Mouse (Mus musculus) brain, embryonic 14.5 days (tissue): ENCODE measurements at regions not wholly inside any gene's neighbourhood (a gene's known extent, or its start where the extent isn't known, plus 50 kb on each side); places are given as distances from the start of the nearest gene placed in this dataset.

ENCODE experiments used
- CTCF ChIP-seq: fragments of 200-500 bp; IDR thresholded peaks from 2 replicates; pipeline ENCODE4 v1.5.1; 2012; ENCODE audit warnings: inconsistent platforms, mild to moderate bottlenecking, moderate library complexity, borderline replicate concordance; ENCODE audit not compliant: insufficient read depth, insufficient read length; ENCODE audit errors: extremely low read depth
- POLR2A ChIP-seq: fragments of 200-500 bp; IDR thresholded peaks from 2 replicates; pipeline ENCODE4 v1.6.1; 2012; ENCODE audit warnings: mild to moderate bottlenecking, inconsistent platforms, borderline replicate concordance; ENCODE audit not compliant: poor library complexity, insufficient read depth, insufficient read length, severe bottlenecking; ENCODE audit errors: extremely low read depth

DNA sequence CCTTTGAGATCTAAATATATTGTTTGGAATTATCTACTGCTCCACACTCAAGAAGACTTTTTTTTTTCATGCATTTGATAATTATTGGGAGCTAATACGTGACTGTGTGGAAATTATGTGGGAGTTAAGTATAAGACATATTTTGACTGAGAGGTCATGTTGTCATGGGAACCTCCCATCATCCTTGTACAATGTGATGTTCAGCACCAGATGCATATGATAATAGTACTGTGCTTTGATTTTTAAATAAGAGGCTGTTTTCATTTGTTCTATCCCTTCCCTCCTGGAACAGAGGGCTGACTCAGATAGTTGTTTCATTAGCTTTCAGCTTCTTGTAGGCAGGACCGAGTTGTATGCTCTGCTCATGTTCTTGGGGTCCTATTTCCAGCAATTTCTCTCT is 190.6 kb upstream of the Malrd1 start:
- TF ChIP-seq CTCF (no peak), POLR2A (no peak)
